Mouse (Mus musculus): ENCODE data around the gene Ppp1r12c. TPM values are rescaled to one million over a fixed set of nuclear protein-coding genes. Genes with fewer than 3 reads are reported as not detected.

The Ppp1r12c gene
- polyA plus RNA-seq, 1 experiment from 2014 or later = 48.0 TPM

- 21% methylated on average over 24 of the region's 24 CpGs for WGBS
- no peaks in the 10 kb centered on the region for H3K9me3 ChIP-seq (ENCODE audit: control insufficient read depth, low read length)
- DNase-seq (ENCODE audit: low spot score) = peak; percentile 75
- H3K9ac ChIP-seq (ENCODE audit: low read depth, low read length) = 0 out of 2 replicates have a peak overlapping the region, but pooled peaks have one; percentile 0
- H3K36me3 ChIP-seq (ENCODE audit: control insufficient read depth, insufficient read depth, low read length) = no peaks in the 10 kb centered on the region
- peak overlapping the region; percentile 1 for H3K4me3 ChIP-seq (ENCODE audit: low read depth, low read length)
- peak; percentile 75 for ATAC-seq (replicated peaks; ENCODE audit: low FRiP score)
- peaks cover 13% of the 10 kb centered on the region for H3K4me1 ChIP-seq (replicated peaks; ENCODE audit: control insufficient read depth, insufficient read depth, low read length)
- H3K27me3 ChIP-seq (replicated peaks; ENCODE audit: control insufficient read depth, insufficient read depth, low read length) = no peaks in the 10 kb centered on the region
- peak overlapping the region; percentile 53 for H3K4me2 ChIP-seq
- H3K27ac ChIP-seq (ENCODE audit: low read depth, low read length) = no peak overlapping the region
These were observed 8.6 kb upstream of the Ppp1r12c start for GRCm38 (mm10) chr7:4509863-4510608.

DNA sequence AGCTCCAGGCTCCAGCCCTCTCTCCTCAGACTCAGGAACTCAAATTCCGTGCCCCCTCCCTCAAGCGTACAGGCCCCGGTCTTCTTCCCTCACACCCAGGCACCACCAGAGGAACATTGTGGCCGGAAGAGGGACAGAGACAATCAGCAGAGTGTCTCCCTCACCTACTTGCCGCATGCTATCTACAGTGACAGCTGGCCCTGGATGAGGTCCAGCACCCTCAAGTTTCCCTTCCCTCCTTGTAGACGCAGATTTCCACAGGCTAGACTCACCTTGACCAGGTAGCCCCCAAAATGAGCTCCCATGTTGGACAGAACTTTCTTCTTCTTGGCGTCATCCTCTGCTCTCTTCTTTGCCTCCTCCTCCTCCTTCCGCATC is 7.2 kb upstream of the Ppp1r12c start:
- ATAC-seq (replicated peaks; ENCODE audit: low FRiP score) = no peak
- 56% methylated on average over 8 of the region's 8 CpGs for WGBS
- H3K36me3 ChIP-seq (ENCODE audit: control insufficient read depth, insufficient read depth, low read length) = no peaks in the 10 kb centered on the region
- H3K27ac ChIP-seq (ENCODE audit: low read depth, low read length) = no peak overlapping the region
- no peaks in the 10 kb centered on the region for H3K27me3 ChIP-seq (replicated peaks; ENCODE audit: control insufficient read depth, insufficient read depth, low read length)
- no peak for DNase-seq (ENCODE audit: low spot score)
- H3K4me3 ChIP-seq (ENCODE audit: low read depth, low read length) = no peak overlapping the region
- H3K4me1 ChIP-seq (replicated peaks; ENCODE audit: control insufficient read depth, insufficient read depth, low read length) = peaks cover 24% of the 10 kb centered on the region
- no peak overlapping the region for H3K9ac ChIP-seq (ENCODE audit: low read depth, low read length)
- H3K9me3 ChIP-seq (ENCODE audit: control insufficient read depth, low read length) = no peaks in the 10 kb centered on the region
- H3K4me2 ChIP-seq = peak overlapping the region; percentile 53

DNA sequence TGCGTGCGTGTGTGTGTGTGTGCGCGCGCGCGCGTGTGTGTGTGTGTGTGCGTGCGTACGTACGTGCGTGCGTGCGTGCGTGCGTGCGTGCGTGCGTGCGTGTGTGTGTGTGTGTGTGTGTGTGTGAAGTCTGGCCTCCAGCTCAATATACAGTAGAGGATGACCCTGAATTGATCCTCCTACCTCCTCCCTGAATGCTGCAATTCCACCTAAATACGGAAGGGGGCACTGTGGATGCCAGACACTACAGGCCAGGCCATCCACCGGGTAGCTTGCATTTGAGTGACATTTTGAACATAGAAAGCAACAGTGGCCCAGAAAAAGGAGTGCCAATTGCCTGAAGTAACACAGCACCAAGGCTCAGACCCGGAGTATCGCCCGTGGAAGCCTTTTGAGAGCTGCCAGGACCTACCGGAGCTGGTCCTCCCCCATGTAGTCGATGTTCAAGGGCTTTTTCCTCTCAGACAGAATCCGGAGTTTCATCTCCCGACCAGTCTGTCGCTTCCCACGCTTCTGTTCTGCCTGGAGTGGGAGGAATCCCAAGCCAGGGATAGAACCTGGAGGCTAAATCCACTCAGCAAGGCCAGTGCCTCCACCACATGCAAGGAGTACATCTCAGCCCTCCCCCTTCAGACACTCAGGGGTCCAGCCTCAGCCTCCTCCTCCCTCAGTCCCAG is 6.7 kb upstream of the Ppp1r12c start:
- Histone ChIP-seq H3K36me3 (ENCODE audit: control insufficient read depth, insufficient read depth, low read length) (no peaks in the 10 kb centered on the region), H3K9ac (ENCODE audit: low read depth, low read length) (no peak overlapping the region), H3K9me3 (ENCODE audit: control insufficient read depth, low read length) (no peaks in the 10 kb centered on the region), H3K27ac (ENCODE audit: low read depth, low read length) (no peak overlapping the region), H3K27me3 (replicated peaks; ENCODE audit: control insufficient read depth, insufficient read depth, low read length) (no peaks in the 10 kb centered on the region), H3K4me3 (ENCODE audit: low read depth, low read length) (no peak overlapping the region), H3K4me1 (replicated peaks; ENCODE audit: control insufficient read depth, insufficient read depth, low read length) (peaks cover 24% of the 10 kb centered on the region), H3K4me2 (peak overlapping the region; percentile 22; the same call in 1 of the 2 replicates)
- DNase-seq (ENCODE audit: low spot score) (no peak), ATAC-seq (replicated peaks; ENCODE audit: low FRiP score) (no peak)
- WGBS = 76% methylated on average over 27 of the region's 32 CpGs

DNA sequence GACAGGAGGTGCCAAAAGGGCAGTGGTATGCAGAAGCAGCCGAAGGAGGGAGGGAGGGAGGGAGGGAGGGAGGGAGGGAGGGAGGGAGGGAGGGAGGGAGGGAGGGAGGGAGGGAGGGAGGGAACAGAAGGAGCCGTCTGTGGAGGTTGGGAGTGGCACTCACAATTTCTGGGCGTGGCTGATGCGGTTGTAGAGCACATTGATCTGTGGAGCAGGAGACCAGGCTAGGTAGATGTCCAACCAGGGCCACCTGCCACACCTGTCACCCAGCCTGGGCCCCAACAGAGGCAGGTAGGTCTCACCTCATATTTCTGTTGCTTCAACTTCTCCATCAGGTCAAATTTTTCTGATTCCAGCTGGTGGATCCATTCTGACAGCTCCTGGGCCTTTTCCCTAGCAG is 5.7 kb upstream of the Ppp1r12c start:
- no peak overlapping the region for H3K4me2 ChIP-seq
- 33% methylated on average over 4 of the region's 4 CpGs for WGBS

DNA sequence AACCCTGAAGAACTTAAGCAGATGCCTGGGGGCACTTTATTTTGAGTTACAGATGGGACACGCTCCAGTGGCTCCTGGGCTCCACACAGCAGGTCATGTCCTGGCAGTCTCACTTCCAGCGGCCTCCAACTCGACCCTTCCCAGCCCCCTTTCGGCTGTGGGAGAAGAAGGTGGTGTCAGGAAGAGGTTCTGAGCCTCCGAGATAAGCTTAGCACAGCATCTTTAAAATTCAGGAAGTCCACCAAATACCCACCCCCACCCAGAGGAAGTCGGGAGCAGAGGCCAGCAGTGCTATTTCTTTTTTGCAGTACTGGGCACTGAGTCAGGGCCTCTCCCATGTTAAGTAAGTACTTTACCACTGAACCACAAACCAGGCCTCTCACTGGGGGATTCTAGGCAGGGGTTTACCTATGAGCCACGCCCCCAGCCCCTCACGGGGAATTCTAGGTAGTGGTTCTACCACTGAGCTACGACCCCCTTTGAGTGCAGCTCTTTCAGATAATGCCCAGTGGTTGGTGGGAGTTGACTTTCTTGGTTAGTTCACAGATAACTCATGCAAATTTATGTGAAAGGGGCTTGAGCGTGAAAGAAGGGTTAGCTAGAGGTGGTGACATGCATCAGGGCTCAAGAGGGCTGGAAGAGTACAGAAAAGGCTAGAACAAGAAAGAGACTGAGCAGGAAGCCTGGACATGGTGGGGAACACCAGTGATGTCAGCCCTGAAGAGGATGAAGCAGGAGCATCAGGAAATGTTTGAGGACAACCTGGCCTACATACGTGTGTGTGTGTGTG is 3.4 kb upstream of the Ppp1r12c start:
- Histone ChIP-seq H3K27ac (ENCODE audit: low read depth, low read length) (peak overlapping the region; percentile 74), H3K4me2 (peak overlapping the region; percentile 47), H3K36me3 (ENCODE audit: control insufficient read depth, insufficient read depth, low read length) (no peaks in the 10 kb centered on the region), H3K27me3 (replicated peaks; ENCODE audit: control insufficient read depth, insufficient read depth, low read length) (no peaks in the 10 kb centered on the region), H3K9me3 (ENCODE audit: control insufficient read depth, low read length) (no peaks in the 10 kb centered on the region), H3K9ac (ENCODE audit: low read depth, low read length) (peak overlapping the region; percentile 31; the same call in 1 of the 2 replicates), H3K4me3 (ENCODE audit: low read depth, low read length) (0 out of 2 replicates have a peak overlapping the region, but pooled peaks have one; percentile 6), H3K4me1 (replicated peaks; ENCODE audit: control insufficient read depth, insufficient read depth, low read length) (peaks cover 31% of the 10 kb centered on the region)
- 30% methylated on average over 11 of the region's 11 CpGs for WGBS
- ATAC-seq (replicated peaks; ENCODE audit: low FRiP score) (no peak), DNase-seq (ENCODE audit: low spot score) (no peak)

More for the DNA sequence above, 5.7 kb upstream of the Ppp1r12c start:
- Histone ChIP-seq H3K9ac (ENCODE audit: low read depth, low read length) (no peak overlapping the region), H3K27me3 (replicated peaks; ENCODE audit: control insufficient read depth, insufficient read depth, low read length) (no peaks in the 10 kb centered on the region), H3K9me3 (ENCODE audit: control insufficient read depth, low read length) (no peaks in the 10 kb centered on the region), H3K27ac (ENCODE audit: low read depth, low read length) (peak overlapping the region; percentile 21; the same call in 1 of the 2 replicates), H3K4me1 (replicated peaks; ENCODE audit: control insufficient read depth, insufficient read depth, low read length) (peaks cover 24% of the 10 kb centered on the region), H3K4me3 (ENCODE audit: low read depth, low read length) (no peak overlapping the region), H3K36me3 (ENCODE audit: control insufficient read depth, insufficient read depth, low read length) (no peaks in the 10 kb centered on the region)
- DNase-seq (ENCODE audit: low spot score) (no peak), ATAC-seq (replicated peaks; ENCODE audit: low FRiP score) (no peak)

DNA sequence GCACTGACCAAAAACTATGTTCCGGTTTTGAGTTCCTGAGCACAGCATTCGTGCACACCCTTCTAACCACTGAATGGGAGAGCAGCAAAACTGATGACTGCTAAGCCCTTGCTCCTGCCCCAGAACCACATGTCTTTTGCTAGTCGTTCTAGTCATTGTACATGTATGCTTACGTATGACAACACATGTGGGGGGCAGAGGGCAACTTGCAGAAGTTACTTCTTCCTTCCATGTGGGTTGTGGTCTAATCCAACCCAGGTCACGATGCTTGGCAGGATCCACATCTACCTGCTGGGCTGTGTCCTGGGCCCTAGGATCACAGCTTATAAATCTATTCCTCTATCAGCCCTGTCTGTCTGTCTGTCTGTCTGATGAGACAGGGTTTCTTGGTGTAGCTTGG is 2.4 kb upstream of the Ppp1r12c start:
- peak overlapping the region; percentile 74 for H3K27ac ChIP-seq (ENCODE audit: low read depth, low read length)
- no peak overlapping the region for H3K4me2 ChIP-seq
- H3K36me3 ChIP-seq (ENCODE audit: control insufficient read depth, insufficient read depth, low read length) = no peaks in the 10 kb centered on the region
- ATAC-seq (replicated peaks; ENCODE audit: low FRiP score) (no peak), DNase-seq (ENCODE audit: low spot score) (no peak)
- H3K4me1 ChIP-seq (replicated peaks; ENCODE audit: control insufficient read depth, insufficient read depth, low read length) = peaks cover 36% of the 10 kb centered on the region
- no peak overlapping the region for H3K4me3 ChIP-seq (ENCODE audit: low read depth, low read length)
- H3K9ac ChIP-seq (ENCODE audit: low read depth, low read length) = no peak overlapping the region
- no peaks in the 10 kb centered on the region for H3K27me3 ChIP-seq (replicated peaks; ENCODE audit: control insufficient read depth, insufficient read depth, low read length)
- 57% methylated on average over 5 of the region's 5 CpGs for WGBS
- H3K9me3 ChIP-seq (ENCODE audit: control insufficient read depth, low read length) = no peaks in the 10 kb centered on the region

- H3K4me2 ChIP-seq = no peak overlapping the region
- WGBS = 76% methylated on average over 4 of the region's 4 CpGs
- no peaks in the 10 kb centered on the region for H3K27me3 ChIP-seq (replicated peaks; ENCODE audit: control insufficient read depth, insufficient read depth, low read length)
- H3K27ac ChIP-seq (ENCODE audit: low read depth, low read length) = peak overlapping the region; percentile 41; the same call in 1 of the 2 replicates
- no peak for DNase-seq (ENCODE audit: low spot score)
- no peak overlapping the region for H3K4me3 ChIP-seq (ENCODE audit: low read depth, low read length)
- peaks cover 40% of the 10 kb centered on the region for H3K4me1 ChIP-seq (replicated peaks; ENCODE audit: control insufficient read depth, insufficient read depth, low read length)
- H3K36me3 ChIP-seq (ENCODE audit: control insufficient read depth, insufficient read depth, low read length) = no peaks in the 10 kb centered on the region
- H3K9me3 ChIP-seq (ENCODE audit: control insufficient read depth, low read length) = no peaks in the 10 kb centered on the region
- no peak for ATAC-seq (replicated peaks; ENCODE audit: low FRiP score)
- no peak overlapping the region for H3K9ac ChIP-seq (ENCODE audit: low read depth, low read length)
These were observed 1.6 kb upstream of the Ppp1r12c start for GRCm38 (mm10) chr7:4503100-4503499.

DNA sequence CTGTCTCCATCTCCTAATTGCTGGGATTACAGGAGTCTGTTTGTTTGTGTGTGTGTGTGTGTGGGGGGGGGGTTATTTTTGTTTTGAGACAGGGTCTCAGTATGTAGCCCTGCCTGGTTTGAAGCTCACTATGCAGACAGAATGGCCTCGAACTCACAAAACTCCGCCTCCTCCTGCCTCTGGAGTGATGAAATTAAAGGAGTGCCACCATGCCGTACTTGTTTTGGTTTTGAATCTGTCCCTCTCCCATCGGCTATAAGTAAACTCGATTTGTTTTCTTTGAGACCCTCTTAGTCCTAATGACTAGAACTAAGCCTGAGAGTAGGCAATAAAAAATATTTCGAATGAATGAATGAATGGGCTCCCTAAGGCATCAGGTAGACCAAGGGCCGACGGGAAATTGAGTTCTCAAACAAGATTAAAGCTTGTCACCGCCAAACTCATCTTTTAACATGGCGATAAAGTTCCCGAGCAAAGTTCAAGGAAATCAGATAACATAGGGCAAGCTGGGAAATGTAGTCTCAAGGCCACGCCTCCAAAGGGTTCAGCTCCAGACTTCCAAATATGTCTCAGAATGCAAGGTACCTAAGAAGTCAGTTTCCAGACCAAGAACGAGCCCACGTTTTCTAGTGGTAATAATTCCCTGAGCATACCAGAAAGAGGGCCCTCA is 1.1 kb upstream of the Ppp1r12c start:
- Histone ChIP-seq H3K4me2 (peak overlapping the region; percentile 88), H3K27me3 (replicated peaks; ENCODE audit: control insufficient read depth, insufficient read depth, low read length) (no peaks in the 10 kb centered on the region), H3K4me3 (ENCODE audit: low read depth, low read length) (peak overlapping the region; percentile 96), H3K4me1 (replicated peaks; ENCODE audit: control insufficient read depth, insufficient read depth, low read length) (peaks cover 40% of the 10 kb centered on the region), H3K9me3 (ENCODE audit: control insufficient read depth, low read length) (no peaks in the 10 kb centered on the region), H3K27ac (ENCODE audit: low read depth, low read length) (peak overlapping the region; percentile 88), H3K9ac (ENCODE audit: low read depth, low read length) (peak overlapping the region; percentile 97), H3K36me3 (ENCODE audit: control insufficient read depth, insufficient read depth, low read length) (0 out of 2 replicates have a peak, but pooled peaks cover 2% of the 10 kb centered on the region)
- DNase-seq (ENCODE audit: low spot score) (no peak), ATAC-seq (replicated peaks; ENCODE audit: low FRiP score) (peak; percentile 16)
- WGBS = 5% methylated on average over 14 of the region's 14 CpGs
